Mouse (Mus musculus): ENCODE data around the gene Fli1.

GRCm38 (mm10) chr9:32569261-32569660 lies 26.6 kb upstream of the Fli1 start:
- no peak for TF ChIP-seq CTCF (IDR thresholded peaks at IDR 0.05; ENCODE audit: low read depth)
- TF ChIP-seq EP300 (IDR thresholded peaks at IDR 0.05; ENCODE audit: low read depth): no peak
